Mouse (Mus musculus) layer of hippocampus, postnatal 25 days (tissue): ENCODE measurements around the gene Zfpm1. TPM values are rescaled to one million over a fixed set of nuclear protein-coding genes. Genes with fewer than 3 reads are reported as not detected.

Source experiments
- DNase-seq, 2 experiments: peaks; one replicate each; pipeline ENCODE4 v3.0.0; 2022; ENCODE audit warnings: mixed read lengths in 2 of 2, low spot score in 1 of 2; ENCODE audit errors: extremely low spot score in 1 of 2
- total RNA-seq, 2 experiments: library from RNA; stranded (reverse); gene quantifications; 2 replicates each; pipeline ENCODE4 v1.2.3; 2021

Zfpm1 gene
- 10 to 100 TPM; 37.8 to 43.4 TPM for total RNA-seq

- DNase-seq = no peak
Observed at GRCm38 (mm10) chr8:122282035-122282358, at the start of gene Zfpm1. Zfpm1 (plus strand) TSS chr8:122282141.

- no peak for DNase-seq
Observed at GRCm38 (mm10) chr8:122234055-122234454, 47.9 kb upstream of the Zfpm1 start.

GRCm38 (mm10) chr8:122236521-122236920 is 45.4 kb upstream of the Zfpm1 start:
- no peak for DNase-seq

GRCm38 (mm10) chr8:122238225-122238624 is 43.7 kb upstream of the Zfpm1 start:
- DNase-seq = no peak

- DNase-seq = no peak
Observed at GRCm38 (mm10) chr8:122238731-122239130, 43.2 kb upstream of the Zfpm1 start.

- DNase-seq = no peak
Observed at GRCm38 (mm10) chr8:122240241-122241026, 41.5 kb upstream of the Zfpm1 start.

GRCm38 (mm10) chr8:122243310-122243709 is 38.6 kb upstream of the Zfpm1 start:
- no peak for DNase-seq

GRCm38 (mm10) chr8:122245161-122245560 is 36.8 kb upstream of the Zfpm1 start:
- no peak for DNase-seq

- DNase-seq = no peak
Observed at GRCm38 (mm10) chr8:122246257-122247211, 35.4 kb upstream of the Zfpm1 start.

- DNase-seq = no peak
Observed at GRCm38 (mm10) chr8:122251739-122252138, 30.2 kb upstream of the Zfpm1 start.

GRCm38 (mm10) chr8:122252366-122252765 is 29.6 kb upstream of the Zfpm1 start:
- no peak for DNase-seq

GRCm38 (mm10) chr8:122259351-122259750 is 22.6 kb upstream of the Zfpm1 start:
- peak; percentile 74 to 90 for DNase-seq

GRCm38 (mm10) chr8:122260755-122261154 is 21.2 kb upstream of the Zfpm1 start:
- DNase-seq = no peak

- no peak for DNase-seq
Observed at GRCm38 (mm10) chr8:122262835-122263234, 19.1 kb upstream of the Zfpm1 start.

GRCm38 (mm10) chr8:122264243-122264642 is 17.7 kb upstream of the Zfpm1 start:
- DNase-seq = peak in 1 of 2 experiments; percentile 45

GRCm38 (mm10) chr8:122265522-122265921 is 16.4 kb upstream of the Zfpm1 start:
- DNase-seq = no peak

- no peak for DNase-seq
Observed at GRCm38 (mm10) chr8:122266867-122267266, 15.1 kb upstream of the Zfpm1 start.

- DNase-seq = no peak
Observed at GRCm38 (mm10) chr8:122268861-122269260, 13.1 kb upstream of the Zfpm1 start.

- DNase-seq = peak; percentile 81 to 88
Observed at GRCm38 (mm10) chr8:122269404-122269803, 12.5 kb upstream of the Zfpm1 start.

GRCm38 (mm10) chr8:122270555-122270954 is 11.4 kb upstream of the Zfpm1 start:
- DNase-seq = no peak

GRCm38 (mm10) chr8:122273152-122273551 is 8.8 kb upstream of the Zfpm1 start:
- DNase-seq = peak; percentile 59 to 76
